Mouse (Mus musculus) gastrocnemius, adult 2 months (tissue): ENCODE measurements around the gene Fasl. TPM values are rescaled to one million over a fixed set of nuclear protein-coding genes. Genes with fewer than 3 reads are reported as not detected.

Experiments
- DNase-seq: peaks from one replicate; pipeline ENCODE4 v3.0.0; 2022
- H3K27ac ChIP-seq: fragments of 200-600 bp; 2 replicates; pipeline ENCODE4 v1.8.1; 2022; ENCODE audit warnings: mild to moderate bottlenecking
- H3K4me3 ChIP-seq: fragments of 200-600 bp; 2 replicates; pipeline ENCODE4 v1.8.1; 2022; ENCODE audit warnings: mild to moderate bottlenecking, moderate library complexity
- CTCF ChIP-seq: fragments of 200-600 bp; IDR thresholded peaks from 2 replicates; pipeline ENCODE4 v1.8.1; 2022; ENCODE audit warnings: antibody characterized with exemption, mild to moderate bottlenecking, moderate library complexity
- intact Hi-C: fragments of 180-260 bp; cut with DNase I; formaldehyde crosslinking; loops from one replicate; pipeline ENCODE4 v1.15.1; 2025
- total RNA-seq, 2 experiments: library from RNA; stranded (reverse); gene quantifications; 2 replicates each; pipeline ENCODE4 v1.2.3; 2021

The Fasl gene
- total RNA-seq, 2 experiments from 2014 or later, result not detected

DNA sequence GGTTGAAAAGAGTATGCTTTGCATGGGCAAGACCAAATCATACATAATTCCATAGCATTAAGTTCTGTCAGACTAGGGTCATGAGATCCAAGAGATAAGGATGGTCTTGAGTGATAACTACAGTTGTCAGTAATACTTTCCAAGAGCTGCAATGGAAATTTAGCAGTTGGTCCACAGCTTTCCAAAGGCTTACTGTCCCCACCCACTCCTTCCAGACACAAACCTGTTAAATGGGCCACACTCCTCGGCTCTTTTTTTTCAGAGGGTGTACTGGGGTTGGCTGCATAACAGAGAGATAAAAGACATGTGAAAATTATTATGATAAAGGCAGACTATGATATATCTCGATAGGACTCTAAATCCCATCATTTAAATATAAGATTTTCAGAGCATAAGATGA lies 5.6 kb downstream of the Fasl start:
- no peak for DNase-seq
- TF ChIP-seq CTCF, result no peak
- Histone ChIP-seq H3K4me3 (no peak overlapping the region), H3K27ac (no peak overlapping the region)
- intact Hi-C loops, result no loop called here

DNA sequence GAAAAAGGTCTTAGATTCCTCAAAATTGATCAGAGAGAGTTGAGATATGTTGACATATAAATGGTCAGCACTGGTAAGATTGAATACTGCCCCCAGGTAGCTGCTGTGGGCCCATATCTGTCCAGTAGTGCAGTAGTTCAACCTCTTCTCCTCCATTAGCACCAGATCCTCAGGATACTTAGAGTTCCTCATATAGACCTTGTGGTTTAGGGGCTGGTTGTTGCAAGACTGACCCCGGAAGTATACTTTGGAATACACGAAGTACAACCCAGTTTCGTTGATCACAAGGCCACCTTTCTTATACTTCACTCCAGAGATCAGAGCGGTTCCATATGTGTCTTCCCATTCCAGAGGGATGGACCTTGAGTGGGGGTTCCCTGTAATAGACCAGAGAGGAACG lies 6.7 kb downstream of the Fasl start:
- no peak for TF ChIP-seq CTCF
- intact Hi-C loops, result no loop called here
- H3K27ac ChIP-seq, result no peak overlapping the region
- no peak overlapping the region for H3K4me3 ChIP-seq
- no peak for DNase-seq

DNA sequence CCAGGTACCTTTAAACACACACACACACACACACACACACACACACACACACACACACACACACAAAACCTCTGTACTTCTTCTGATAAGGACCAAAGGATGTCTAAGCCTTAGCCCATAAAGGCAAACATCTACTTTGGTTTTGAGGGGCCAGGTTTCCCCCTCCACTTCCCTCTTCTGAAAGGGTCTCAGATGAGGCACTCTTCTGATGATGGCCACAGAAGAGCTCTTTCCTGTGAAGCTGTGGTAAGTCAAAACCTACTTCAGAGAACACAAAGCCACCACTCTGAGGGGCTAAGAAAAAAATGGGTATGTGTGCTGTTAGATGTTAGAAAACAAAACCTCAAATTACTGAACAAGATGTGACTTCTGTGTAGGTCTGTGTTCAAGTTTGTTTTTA lies 9.2 kb downstream of the Fasl start:
- no peak overlapping the region for H3K27ac ChIP-seq
- H3K4me3 ChIP-seq, result no peak overlapping the region
- intact Hi-C loops, result no loop called here
- DNase-seq, result no peak
- no peak for TF ChIP-seq CTCF

DNA sequence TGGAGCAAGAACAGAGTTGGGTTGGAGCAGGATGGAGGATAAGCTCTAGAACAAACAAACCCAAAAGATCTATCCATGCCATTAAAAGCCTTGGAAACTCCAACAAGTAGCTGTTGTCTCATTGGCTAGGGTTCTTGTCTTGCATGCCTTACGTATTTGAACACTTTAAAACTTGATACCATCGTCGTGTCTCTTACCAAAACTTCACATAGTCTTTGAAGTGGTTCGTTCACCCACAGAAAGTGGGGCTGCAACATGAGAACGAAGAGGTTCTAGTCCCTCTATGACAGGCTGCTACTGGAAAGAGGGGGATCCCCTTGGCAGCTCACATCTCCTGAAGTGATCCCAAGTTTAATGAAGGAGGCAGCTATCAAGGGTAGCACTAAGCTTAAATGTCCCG lies 13.1 kb downstream of the Fasl start:
- no peak for DNase-seq
- TF ChIP-seq CTCF, result no peak
- intact Hi-C loops, result no loop called here
- H3K4me3 ChIP-seq, result no peak overlapping the region
- no peak overlapping the region for H3K27ac ChIP-seq

GRCm38 (mm10) chr1:161771293-161771692 lies 17.0 kb downstream of the Fasl start:
- intact Hi-C loops, result no loop called here
- DNase-seq, result no peak
- no peak for TF ChIP-seq CTCF
- H3K27ac ChIP-seq, result no peak overlapping the region
- H3K4me3 ChIP-seq, result no peak overlapping the region

- intact Hi-C loops, result no loop called here
- TF ChIP-seq CTCF, result no peak
- H3K4me3 ChIP-seq, result no peak overlapping the region
- no peak for DNase-seq
- H3K27ac ChIP-seq, result no peak overlapping the region
Observed at GRCm38 (mm10) chr1:161769329-161769728, 19.0 kb downstream of the Fasl start.

- no peak overlapping the region for H3K27ac ChIP-seq
- peak overlapping the region; percentile 23 for H3K4me3 ChIP-seq
- TF ChIP-seq CTCF, result no peak
- intact Hi-C loops, result no loop called here
- no peak for DNase-seq
Observed at GRCm38 (mm10) chr1:161767101-161767524, 21.2 kb downstream of the Fasl start.

GRCm38 (mm10) chr1:161766656-161767055 lies 21.6 kb downstream of the Fasl start:
- peak overlapping the region; percentile 23 for H3K4me3 ChIP-seq
- no peak for TF ChIP-seq CTCF
- no peak for DNase-seq
- intact Hi-C loops, result no loop called here
- no peak overlapping the region for H3K27ac ChIP-seq

DNA sequence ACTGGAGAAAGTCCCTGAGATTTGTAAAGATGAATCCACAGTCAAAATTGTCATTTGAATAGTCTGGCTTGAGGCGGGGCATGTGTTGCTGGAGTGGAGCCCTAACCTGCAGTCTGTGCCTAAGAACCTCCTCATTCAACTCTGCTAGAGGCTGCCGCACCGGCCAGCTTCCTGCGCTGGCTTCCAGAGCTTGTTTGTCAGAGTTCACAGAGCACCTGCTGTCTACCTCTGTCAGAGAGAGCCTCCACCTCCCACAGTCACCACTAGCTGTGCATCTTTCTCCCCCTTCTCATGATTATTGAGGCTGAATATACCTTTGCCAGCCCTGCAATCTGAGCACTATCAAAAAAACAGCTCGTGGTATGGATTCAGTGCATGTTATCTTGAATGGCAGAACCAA lies 22.4 kb downstream of the Fasl start:
- DNase-seq, result no peak
- no peak overlapping the region for H3K27ac ChIP-seq
- intact Hi-C loops, result no loop called here
- no peak overlapping the region for H3K4me3 ChIP-seq
- no peak for TF ChIP-seq CTCF

DNA sequence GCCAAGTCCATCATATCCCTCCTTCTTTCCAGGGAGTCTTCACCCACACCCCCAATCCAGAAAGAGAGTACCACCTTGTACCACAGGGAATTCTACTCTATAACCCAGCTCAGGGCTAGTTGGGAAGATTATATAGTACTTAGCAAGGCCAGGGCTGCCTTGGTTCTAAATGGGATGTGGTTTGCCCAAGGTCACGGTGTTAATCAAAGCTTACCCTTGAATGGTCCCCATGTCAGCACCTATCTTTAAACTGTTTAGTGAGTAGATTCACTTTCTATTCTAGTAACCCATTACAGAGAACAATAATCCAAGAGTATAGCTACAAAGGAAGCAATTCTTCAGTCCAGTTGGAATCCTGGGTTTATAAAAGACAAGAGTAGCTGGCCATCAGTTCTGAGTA lies 23.3 kb downstream of the Fasl start:
- intact Hi-C loops, result no loop called here
- no peak for TF ChIP-seq CTCF

GRCm38 (mm10) chr1:161761556-161761955 lies 26.7 kb downstream of the Fasl start:
- TF ChIP-seq CTCF, result no peak
- Histone ChIP-seq H3K27ac (no peak overlapping the region), H3K4me3 (no peak overlapping the region)
- intact Hi-C loops, result no loop called here
- no peak for DNase-seq

More for the DNA sequence above, 23.3 kb downstream of the Fasl start:
- Histone ChIP-seq H3K4me3 (no peak overlapping the region), H3K27ac (no peak overlapping the region)
- no peak for DNase-seq

GRCm38 (mm10) chr1:161756547-161756946 lies 31.7 kb downstream of the Fasl start:
- intact Hi-C loops, result loop anchor here (10.0 kb wide), 1 partner anchor 218 kb away; the partner anchor contains the start of gene 4930558K02Rik
- H3K27ac ChIP-seq, result no peak overlapping the region
- DNase-seq, result no peak

DNA sequence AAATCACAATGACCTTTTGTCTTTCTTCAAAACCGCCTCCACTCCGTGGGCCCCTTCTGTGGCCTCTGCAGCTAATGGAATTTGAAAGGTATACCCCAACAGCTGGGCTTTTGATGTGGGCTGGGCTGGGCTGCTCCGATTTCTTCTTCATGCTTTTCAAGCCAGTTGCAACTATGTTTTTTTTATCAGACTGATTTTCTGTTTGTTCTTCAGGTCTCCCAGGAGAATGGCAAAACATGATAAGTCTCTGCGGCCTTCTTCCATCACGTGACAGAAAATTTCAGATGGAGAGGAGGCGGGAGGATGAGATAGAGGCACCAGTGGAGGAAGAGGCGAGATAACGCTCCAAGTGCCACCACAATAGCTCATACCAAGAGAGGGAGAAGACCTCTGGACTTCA lies 37.0 kb downstream of the Fasl start:
- H3K4me3 ChIP-seq, result no peak overlapping the region
- no peak overlapping the region for H3K27ac ChIP-seq
- TF ChIP-seq CTCF, result no peak
- intact Hi-C loops, result loop anchor here (10.0 kb wide), 1 partner anchor 223 kb away; the partner anchor contains the start of gene 4930558K02Rik
- no peak for DNase-seq

More at GRCm38 (mm10) chr1:161756547-161756946, 31.7 kb downstream of the Fasl start:
- no peak overlapping the region for H3K4me3 ChIP-seq
- TF ChIP-seq CTCF, result no peak

DNA sequence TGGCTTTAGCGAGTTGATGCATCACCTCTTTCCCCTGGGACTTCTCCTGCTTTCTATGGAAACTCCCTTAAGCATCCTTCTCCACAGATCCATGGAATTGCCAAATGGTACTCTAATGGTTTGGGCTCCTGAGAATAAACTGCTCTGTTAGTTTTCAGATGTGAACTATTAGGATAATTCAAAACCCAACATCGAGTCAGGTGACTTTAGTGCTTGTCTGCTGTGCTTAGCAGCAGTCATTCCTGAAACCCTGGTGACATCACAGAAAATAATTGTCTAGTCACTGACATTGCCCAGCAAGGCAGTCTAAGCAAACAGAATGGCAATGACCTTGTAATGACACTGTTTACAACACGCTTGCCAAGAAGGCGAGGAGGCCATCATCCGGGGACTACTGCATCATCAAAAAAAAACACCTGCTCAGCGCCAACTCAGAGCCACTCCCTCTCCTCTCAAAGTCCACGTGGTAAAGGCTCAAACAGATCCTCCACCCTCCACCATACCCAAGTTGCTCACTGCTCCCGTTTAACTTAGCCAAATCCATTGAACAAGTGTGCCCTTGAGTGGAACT lies 37.7 kb downstream of the Fasl start:
- H3K27ac ChIP-seq, result no peak overlapping the region
- no peak overlapping the region for H3K4me3 ChIP-seq
- intact Hi-C loops, result loop anchor here (10.0 kb wide), 1 partner anchor 224 kb away; the partner anchor contains the start of gene 4930558K02Rik
- no peak for TF ChIP-seq CTCF
- no peak for DNase-seq

DNA sequence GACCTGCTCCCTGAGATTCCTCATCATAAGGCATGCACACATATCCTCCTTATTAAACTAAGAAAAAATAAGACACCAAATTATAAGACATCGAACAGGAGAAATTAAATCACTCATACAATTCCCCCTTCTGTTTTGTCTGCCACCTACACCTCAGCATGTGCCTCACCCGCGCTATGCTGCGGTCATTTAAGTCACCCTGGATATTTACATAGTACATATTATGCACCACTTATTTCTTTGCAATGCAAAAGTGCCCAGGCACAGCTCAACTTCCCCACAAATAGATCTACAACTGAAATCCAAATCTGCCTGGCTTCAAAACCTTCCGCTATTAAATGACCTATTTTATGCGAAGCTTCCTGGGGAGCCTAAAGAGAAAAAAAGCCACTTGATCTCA lies 39.6 kb downstream of the Fasl start:
- H3K27ac ChIP-seq, result no peak overlapping the region
- TF ChIP-seq CTCF, result no peak
- H3K4me3 ChIP-seq, result no peak overlapping the region
- intact Hi-C loops, result no loop called here
- DNase-seq, result no peak
